Mouse (Mus musculus) heart, postnatal 0 days (tissue): ENCODE results near the gene Traf3ip2.

Experiments
- CTCF ChIP-seq: IDR thresholded peaks from 2 replicates; pipeline ENCODE4 v1.5.1; 2016; ENCODE audit warnings: antibody characterized with exemption, control low read depth, low read depth
- EP300 ChIP-seq: IDR thresholded peaks from 2 replicates; pipeline ENCODE4 v1.6.1; 2016; ENCODE audit warnings: antibody characterized with exemption, low read depth

DNA sequence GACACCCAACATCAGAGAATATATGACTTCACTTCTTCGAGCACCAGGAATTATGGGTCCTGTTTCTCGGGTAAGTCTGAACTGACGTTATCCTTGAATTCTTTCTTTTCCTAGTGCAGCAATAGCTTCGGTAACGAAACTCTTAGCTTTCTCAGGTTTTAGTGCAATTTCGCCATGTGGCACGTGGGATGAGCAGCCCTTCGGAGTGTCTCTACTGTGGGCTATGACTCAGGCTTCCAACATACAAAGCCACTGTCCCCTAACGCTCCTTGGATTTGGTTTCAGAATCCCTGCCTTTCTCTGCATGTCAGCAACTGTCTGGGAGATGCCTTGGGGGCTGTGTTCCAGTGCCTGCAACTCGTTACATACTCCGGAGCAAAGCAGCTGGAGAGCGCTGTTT is 29.0 kb upstream of the Traf3ip2 start:
- TF ChIP-seq CTCF (no peak), EP300 (no peak)
